Mouse (Mus musculus) gastrocnemius, postnatal 25 days (tissue): Measurements from ENCODE around the gene Ntn4. TPM values are rescaled to one million over a fixed set of nuclear protein-coding genes. Genes with fewer than 3 reads are reported as not detected.

Experiments used
- total RNA-seq, 2 experiments: library from RNA; stranded (reverse); gene quantifications; 1 replicate in 1 of 2; 2 replicates in 1 of 2; pipeline ENCODE4 v1.2.3; 2021

Ntn4 gene
- total RNA-seq, 2 experiments from 2014 or later: 8.1 to 8.9 TPM

Other genes with a start within 250 kb of the Ntn4 start
- 10 to 100 TPM; 18.3 to 26.9 TPM for gene Lta4h, start 187.3 kb upstream of the Ntn4 start, total RNA-seq
- under 1 TPM; 0.21 to 0.33 TPM for gene Hal, start 151.9 kb upstream of the Ntn4 start, total RNA-seq
- not detected for gene Amdhd1, start 100.6 kb upstream of the Ntn4 start, total RNA-seq
- gene Ccdc38, start 100.0 kb upstream of the Ntn4 start, total RNA-seq: not detected
- 1 to 10 TPM; 8.0 to 8.7 TPM for gene Snrpf, start 51.0 kb upstream of the Ntn4 start, total RNA-seq
- under 1 TPM; 0.46 to 0.49 TPM for gene Usp44, start 190.9 kb downstream of the Ntn4 start, total RNA-seq